Mouse (Mus musculus) limb, embryonic 14.5 days (tissue): ENCODE results near the gene Tmem239. TPM values are rescaled to one million over a fixed set of nuclear protein-coding genes. Genes with fewer than 3 reads are reported as not detected.
"Not testable (repeated sequence)": the region's sequence is repeated elsewhere in the genome, so short reads cannot be mapped to it uniquely, and the experiment has no call there.

Source experiments
- ATAC-seq: fragments of 200-750 bp; cut with Nextera tagmentation; 2 replicates; pipeline ENCODE4 v1.8.0; 2017; ENCODE audit warnings: low read depth, moderate number of reproducible peaks, moderate TSS enrichment; ENCODE audit not compliant: low FRiP score
- DNase-seq: peaks from one replicate; pipeline ENCODE4 v3.0.0-alpha.2; 2015; ENCODE audit warnings: low spot score
- H3K27ac ChIP-seq: fragments of 300-500 bp; sonication (generic); replicated peaks from 2 replicates; pipeline ENCODE4 v1.5.1; 2014; ENCODE audit warnings: low read depth, mild to moderate bottlenecking, low read length, moderate library complexity, mixed read lengths
- H3K27me3 ChIP-seq: fragments of 300-500 bp; sonication (generic); 2 replicates; pipeline ENCODE4 v1.6.1; 2014; ENCODE audit warnings: low read length, mixed read lengths; ENCODE audit not compliant: control insufficient read depth, insufficient read depth
- H3K36me3 ChIP-seq: fragments of 300-500 bp; sonication (generic); 2 replicates; pipeline ENCODE4 v1.6.1; 2014; ENCODE audit warnings: mild to moderate bottlenecking, low read length, moderate library complexity, mixed read lengths; ENCODE audit not compliant: control insufficient read depth, insufficient read depth
- H3K4me1 ChIP-seq: fragments of 300-500 bp; sonication (generic); 2 replicates; pipeline ENCODE4 v1.6.1; 2014; ENCODE audit warnings: antibody characterized with exemption, low read length, mixed read lengths; ENCODE audit not compliant: control insufficient read depth, insufficient read depth
- H3K4me2 ChIP-seq: fragments of 300-500 bp; sonication (generic); replicated peaks from 2 replicates; pipeline ENCODE4 v1.6.1; 2014; ENCODE audit warnings: low read depth, mild to moderate bottlenecking, low read length, moderate library complexity; ENCODE audit not compliant: severe bottlenecking
- H3K4me3 ChIP-seq: fragments of 300-500 bp; sonication (generic); replicated peaks from 2 replicates; pipeline ENCODE4 v1.5.1; 2014; ENCODE audit warnings: low read length
- H3K9ac ChIP-seq: fragments of 300-500 bp; sonication (generic); 2 replicates; pipeline ENCODE4 v1.6.1; 2014; ENCODE audit warnings: mild to moderate bottlenecking, low read depth, low read length, moderate library complexity; ENCODE audit not compliant: severe bottlenecking
- H3K9me3 ChIP-seq: fragments of 300-500 bp; sonication (generic); 2 replicates; pipeline ENCODE4 v1.6.1; 2016; ENCODE audit warnings: low read length; ENCODE audit not compliant: control insufficient read depth
- POLR2A ChIP-seq: fragments of 200-500 bp; IDR thresholded peaks from 2 replicates; pipeline ENCODE4 v1.8.0; 2012; ENCODE audit warnings: inconsistent platforms, mild to moderate bottlenecking, moderate library complexity, borderline replicate concordance; ENCODE audit not compliant: insufficient read depth, insufficient read length; ENCODE audit errors: extremely low read depth
- WGBS: fragments of 180-500 bp; shearing (Covaris S2); extraction: QIAGEN DNeasy Blood & Tissue Kit; methylation state at CpG from one replicate; pipeline ENCODE4 v1.1.7; 2014; 5-methylcytosine and 5-hydroxymethylcytosine counted together
- polyA plus RNA-seq, 2 experiments: library from polyadenylated mRNA; depleted of rRNA in 1 of 2; stranded (reverse) in 1 of 2; unstranded in 1 of 2; fragments of >200 nt; fragmentation: Nextera tagmentation in 1 of 2; extraction: Ambion mirVana in 1 of 2; gene quantifications; 2 replicates each; pipeline versions ENCODE4 v1.2.1 to v1.2.3; 2012 to 2014

Tmem239 gene
- polyA plus RNA-seq, 2 experiments, result not detected

GRCm38 (mm10) chr2:130367386-130367785, 38.9 kb upstream of the Tmem239 start:
- Histone ChIP-seq H3K9ac (no peak overlapping the region), H3K9me3 (no peaks in the 10 kb centered on the region), H3K4me3 (no peak overlapping the region), H3K27ac (no peak overlapping the region), H3K4me1 (no peaks in the 10 kb centered on the region), H3K36me3 (no peaks in the 10 kb centered on the region), H3K27me3 (peaks cover 34% of the 10 kb centered on the region), H3K4me2 (no peak overlapping the region)
- no peak for TF ChIP-seq POLR2A
- 58% methylated on average over 4 of the region's 4 CpGs for WGBS
- DNase-seq (no peak), ATAC-seq (no peak)

DNA sequence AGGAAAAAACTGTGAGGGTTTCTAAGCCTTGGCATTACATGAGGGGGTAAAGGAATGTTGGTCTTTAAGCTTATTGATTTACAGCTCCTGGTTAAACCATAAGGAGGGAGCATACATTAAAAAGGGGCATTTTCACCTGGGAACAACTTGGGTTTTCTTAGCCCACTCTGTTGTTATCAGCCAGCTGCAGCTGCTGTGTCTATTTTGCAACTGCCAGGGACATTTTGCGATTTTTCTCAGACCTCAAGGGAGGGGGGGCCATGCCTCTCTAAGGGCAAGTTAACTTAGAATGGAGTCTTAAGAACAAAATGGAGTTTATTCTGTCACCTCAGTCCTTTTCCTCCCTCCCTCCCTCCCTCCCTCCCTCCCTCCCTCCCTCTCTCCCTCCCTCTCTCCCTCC, 33.3 kb upstream of the Tmem239 start:
- not testable (repeated sequence) for H3K9me3 ChIP-seq, H3K9ac ChIP-seq, ATAC-seq, H3K27ac ChIP-seq, H3K27me3 ChIP-seq, H3K4me1 ChIP-seq, H3K4me2 ChIP-seq, DNase-seq, H3K4me3 ChIP-seq, H3K36me3 ChIP-seq
- 36% methylated on average over 1 of the region's 1 CpGs for WGBS

GRCm38 (mm10) chr2:130374951-130375350, 31.3 kb upstream of the Tmem239 start:
- no peak overlapping the region for H3K4me2 ChIP-seq

DNA sequence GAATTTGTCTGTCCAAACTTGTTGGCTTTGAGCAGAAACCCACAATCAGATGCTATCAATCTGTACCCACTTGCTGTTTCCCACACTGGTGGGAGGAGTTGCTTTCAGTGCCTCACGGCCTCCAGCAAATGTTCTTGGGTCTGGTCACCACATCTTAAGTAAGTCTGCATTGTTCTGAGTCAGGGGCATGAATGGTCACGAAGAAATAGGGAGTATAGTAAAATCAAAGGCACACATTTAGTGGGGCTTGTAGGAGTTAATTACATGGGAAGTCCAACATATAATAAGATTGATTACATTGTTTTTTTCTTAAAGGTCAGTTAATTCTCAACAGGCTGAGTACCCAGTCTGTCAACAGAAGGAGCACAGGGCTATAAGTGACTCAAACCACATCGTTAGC, 23.1 kb upstream of the Tmem239 start:
- 46% methylated on average over 3 of the region's 3 CpGs for WGBS
- Histone ChIP-seq H3K36me3 (no peaks in the 10 kb centered on the region), H3K27ac (no peak overlapping the region), H3K9me3 (no peaks in the 10 kb centered on the region), H3K9ac (no peak overlapping the region), H3K27me3 (no peaks in the 10 kb centered on the region), H3K4me3 (no peak overlapping the region), H3K4me1 (no peaks in the 10 kb centered on the region), H3K4me2 (no peak overlapping the region)
- DNase-seq (no peak), ATAC-seq (no peak)
- no peak for TF ChIP-seq POLR2A

More at GRCm38 (mm10) chr2:130374951-130375350, 31.3 kb upstream of the Tmem239 start:
- WGBS, result 46% methylated on average over 4 of the region's 4 CpGs
- TF ChIP-seq POLR2A, result no peak
- H3K27ac ChIP-seq, result no peak overlapping the region
- H3K27me3 ChIP-seq, result no peaks in the 10 kb centered on the region
- no peaks in the 10 kb centered on the region for H3K4me1 ChIP-seq
- no peak overlapping the region for H3K9ac ChIP-seq
- no peaks in the 10 kb centered on the region for H3K9me3 ChIP-seq
- DNase-seq (no peak), ATAC-seq (no peak)
- no peaks in the 10 kb centered on the region for H3K36me3 ChIP-seq
- H3K4me3 ChIP-seq, result no peak overlapping the region

- Histone ChIP-seq H3K36me3 (no peaks in the 10 kb centered on the region), H3K9ac (no peak overlapping the region), H3K4me1 (no peaks in the 10 kb centered on the region), H3K27me3 (no peaks in the 10 kb centered on the region), H3K4me3 (no peak overlapping the region), H3K9me3 (no peaks in the 10 kb centered on the region), H3K4me2 (no peak overlapping the region), H3K27ac (no peak overlapping the region)
- ATAC-seq (no peak), DNase-seq (no peak)
- 57% methylated on average over 6 of the region's 6 CpGs for WGBS
- TF ChIP-seq POLR2A, result no peak
These were observed 22.4 kb upstream of the Tmem239 start for GRCm38 (mm10) chr2:130383895-130384294.

DNA sequence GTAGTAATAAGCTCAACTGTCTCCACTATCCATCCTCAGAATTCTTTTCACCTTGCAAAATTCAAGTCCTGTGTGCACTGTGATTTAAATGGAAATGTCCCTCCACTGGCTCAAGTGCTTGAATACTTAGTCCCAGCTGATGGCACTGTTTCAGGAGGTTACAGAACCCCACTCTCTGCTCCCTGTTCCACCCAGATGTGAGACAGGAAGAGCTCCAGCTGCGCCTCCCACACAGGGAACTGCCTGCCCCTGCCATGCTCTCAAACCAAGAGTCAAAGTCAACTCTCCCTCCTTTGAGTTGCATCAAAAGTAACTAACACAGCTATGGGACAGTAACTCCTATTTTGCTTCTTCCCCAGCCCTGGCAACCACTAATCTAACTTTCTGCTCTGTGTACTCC, 20.1 kb upstream of the Tmem239 start:
- H3K9me3 ChIP-seq, result no peaks in the 10 kb centered on the region
- H3K4me2 ChIP-seq, result no peak overlapping the region
- H3K27me3 ChIP-seq, result no peaks in the 10 kb centered on the region
- ATAC-seq (no peak), DNase-seq (no peak)
- H3K9ac ChIP-seq, result no peak overlapping the region
- no peaks in the 10 kb centered on the region for H3K4me1 ChIP-seq
- WGBS, result 65% methylated on average over 1 of the region's 1 CpGs
- H3K4me3 ChIP-seq, result no peak overlapping the region
- no peak overlapping the region for H3K27ac ChIP-seq
- TF ChIP-seq POLR2A, result no peak
- peaks cover 10% of the 10 kb centered on the region for H3K36me3 ChIP-seq
